Comparison of ENCODE assay signal across 10 mouse cellular contexts in genomic region chr11:43213134-43213533, GRCm38 (mm10).
DNase-seq lines count a peak whose midpoint lies in the region; ATAC-seq and TF ChIP-seq lines count a peak whose summit lies in the region.
"Had no signal": no experiment of that assay in that cellular context is flagged by ENCODE, and none has a peak within 500 bp of the region (broad histone marks: within the 10 kb centered on the region; RNA-seq: fewer than 3 reads in every experiment).

No protein-coding gene starts in this region.

- H3K36me3 ChIP-seq in hindbrain, postnatal 0 days (ENCODE audit: insufficient read depth, low read length), result no peaks in the 10 kb centered on the region
- H3K36me3 ChIP-seq in hindbrain, embryonic 13.5 days, result no peaks in the 10 kb centered on the region
- H3K36me3 ChIP-seq in midbrain, postnatal 0 days (ENCODE audit: insufficient read depth, low read length), result no peaks in the 10 kb centered on the region
- no peaks in the 10 kb centered on the region for H3K36me3 ChIP-seq in midbrain, embryonic 15.5 days (replicated peaks)
- peaks cover 56% of the 10 kb centered on the region for H3K36me3 ChIP-seq in small intestine, adult 2 months (ENCODE audit: control insufficient read depth, insufficient read depth, low read length)

- ATAC-seq in hindbrain, postnatal 0 days, result no peak
- ATAC-seq in hindbrain, embryonic 13.5 days (ENCODE audit: low FRiP score), result no peak
- ATAC-seq in midbrain, postnatal 0 days (ENCODE audit: low FRiP score), result no peak
- ATAC-seq in midbrain, embryonic 15.5 days (replicated peaks), result no peak
- ATAC-seq in erythroid progenitor cell, adult 5-6 weeks (replicated peaks; ENCODE audit: low FRiP score, poor library complexity, severe bottlenecking), result no peak

- no peak overlapping the region for H3K4me3 ChIP-seq in hindbrain, postnatal 0 days (ENCODE audit: low read length)
- H3K4me3 ChIP-seq in hindbrain, embryonic 13.5 days, result no peak overlapping the region
- H3K4me3 ChIP-seq in midbrain, postnatal 0 days (ENCODE audit: low read depth, low read length), result no peak overlapping the region
- H3K4me3 ChIP-seq in midbrain, embryonic 15.5 days, result no peak overlapping the region
- H3K4me3 ChIP-seq in cortical plate, adult 2 months (ENCODE audit: insufficient read depth, low read length), result no peak overlapping the region
- no peak overlapping the region for H3K4me3 ChIP-seq in small intestine, adult 2 months (ENCODE audit: low read depth, low read length)

- H3K4me1 ChIP-seq in hindbrain, postnatal 0 days (ENCODE audit: insufficient read depth, low read length), result no peaks in the 10 kb centered on the region
- H3K4me1 ChIP-seq in hindbrain, embryonic 13.5 days (replicated peaks), result peaks cover 6% of the 10 kb centered on the region; the same call in 1 of the 2 replicates
- H3K4me1 ChIP-seq in midbrain, postnatal 0 days (ENCODE audit: insufficient read depth, low read length), result no peaks in the 10 kb centered on the region
- 0 out of 2 replicates have a peak, but pooled peaks cover 2% of the 10 kb centered on the region for H3K4me1 ChIP-seq in midbrain, embryonic 15.5 days
- no peaks in the 10 kb centered on the region for H3K4me1 ChIP-seq in cortical plate, adult 2 months (ENCODE audit: control insufficient read depth, insufficient read depth, low read length)
- peaks cover 12% of the 10 kb centered on the region for H3K4me1 ChIP-seq in small intestine, adult 2 months (ENCODE audit: control insufficient read depth, insufficient read depth, insufficient read length, low read length)

- H3K4me2 ChIP-seq in hindbrain, postnatal 0 days (ENCODE audit: low read depth, low read length), result no peak overlapping the region
- H3K4me2 ChIP-seq in hindbrain, embryonic 13.5 days, result no peak overlapping the region
- no peak overlapping the region for H3K4me2 ChIP-seq in midbrain, postnatal 0 days (ENCODE audit: low read depth, low read length, poor library complexity, severe bottlenecking)
- no peak overlapping the region for H3K4me2 ChIP-seq in midbrain, embryonic 15.5 days
- H3K4me2 ChIP-seq: heart, embryonic 11.5 days had no signal

- WGBS in hindbrain, postnatal 0 days, result 41% methylated on average over 1 of the region's 1 CpGs
- WGBS in hindbrain, embryonic 13.5 days, result 38% methylated on average over 1 of the region's 1 CpGs
- WGBS in midbrain, postnatal 0 days, result 44% methylated on average over 1 of the region's 1 CpGs
- WGBS in midbrain, embryonic 15.5 days, result 32% methylated on average over 1 of the region's 1 CpGs
- 2% methylated on average over 1 of the region's 1 CpGs for WGBS in small intestine, adult 2 months

- DNase-seq in hindbrain, postnatal 0 days (ENCODE audit: low spot score), result peak; percentile 55
- DNase-seq in midbrain, postnatal 0 days (ENCODE audit: low spot score), result peak; percentile 40
- no peak for DNase-seq in left cerebral cortex, adult 18-20 months (ENCODE audit: low spot score in 2 of 2)
- DNase-seq: cerebellum, adult 18-20 months had no signal

- no peaks in the 10 kb centered on the region for H3K9me3 ChIP-seq in hindbrain, postnatal 0 days (ENCODE audit: low read length)
- H3K9me3 ChIP-seq in hindbrain, embryonic 13.5 days, result no peaks in the 10 kb centered on the region
- no peaks in the 10 kb centered on the region for H3K9me3 ChIP-seq in midbrain, postnatal 0 days (ENCODE audit: low read length)
- no peaks in the 10 kb centered on the region for H3K9me3 ChIP-seq in midbrain, embryonic 15.5 days

- no peak overlapping the region for H3K9ac ChIP-seq in hindbrain, postnatal 0 days (replicated peaks; ENCODE audit: low read length)
- H3K9ac ChIP-seq in hindbrain, embryonic 13.5 days, result no peak overlapping the region
- no peak overlapping the region for H3K9ac ChIP-seq in midbrain, postnatal 0 days (replicated peaks; ENCODE audit: low read length, poor library complexity, severe bottlenecking)
- no peak overlapping the region for H3K9ac ChIP-seq in midbrain, embryonic 15.5 days

- H3K27ac ChIP-seq in hindbrain, postnatal 0 days, result no peak overlapping the region
- H3K27ac ChIP-seq in hindbrain, embryonic 13.5 days, result no peak overlapping the region
- H3K27ac ChIP-seq in midbrain, postnatal 0 days (ENCODE audit: low read depth, low read length), result no peak overlapping the region
- no peak overlapping the region for H3K27ac ChIP-seq in midbrain, embryonic 15.5 days
- H3K27ac ChIP-seq in cortical plate, adult 2 months (ENCODE audit: insufficient read depth, low read length), result no peak overlapping the region
- H3K27ac ChIP-seq in small intestine, adult 2 months (ENCODE audit: insufficient read depth, low read depth, low read length), result no peak overlapping the region

- no peaks in the 10 kb centered on the region for H3K27me3 ChIP-seq in hindbrain, postnatal 0 days (ENCODE audit: insufficient read depth, low read length)
- no peaks in the 10 kb centered on the region for H3K27me3 ChIP-seq in hindbrain, embryonic 13.5 days
- no peaks in the 10 kb centered on the region for H3K27me3 ChIP-seq in midbrain, postnatal 0 days (ENCODE audit: insufficient read depth, low read length)
- H3K27me3 ChIP-seq in midbrain, embryonic 15.5 days (replicated peaks), result no peaks in the 10 kb centered on the region
- no peaks in the 10 kb centered on the region for H3K27me3 ChIP-seq in small intestine, adult 2 months (ENCODE audit: control insufficient read depth, insufficient read depth, low read length)

- no peak for TF ChIP-seq POLR2A in cortical plate, adult 2 months (IDR thresholded peaks at IDR 0.05; ENCODE audit: extremely low read depth, insufficient read depth, low read length)
- TF ChIP-seq POLR2A in small intestine, adult 2 months (IDR thresholded peaks at IDR 0.05; ENCODE audit: low read depth, low read length), result no peak

- peak; percentile 71 for TF ChIP-seq CTCF in hindbrain, postnatal 0 days (IDR thresholded peaks at IDR 0.05; ENCODE audit: low read depth)
- peak; percentile 69 for TF ChIP-seq CTCF in midbrain, postnatal 0 days (IDR thresholded peaks at IDR 0.05)
- peak; percentile 52 for TF ChIP-seq CTCF in cortical plate, adult 2 months (IDR thresholded peaks at IDR 0.05; ENCODE audit: extremely low read depth, insufficient read depth, low read length)
- peak; percentile 42; the same call in 1 of the 2 replicates for TF ChIP-seq CTCF in small intestine, adult 2 months (IDR thresholded peaks at IDR 0.05; ENCODE audit: extremely low read depth, insufficient read length, insufficient replicate concordance, low read depth, low read length)

Comparison
In these comparisons a context has a peak if more than half of its experiments do, and no peak if none do; other contexts are left out.
1. DNase-seq: peak in hindbrain, postnatal 0 days (single experiment) and midbrain, postnatal 0 days (single experiment); none in left cerebral cortex, adult 18-20 months (0 of 2).
2. Peak in every context shown above with its lines, with median percentiles within 50 percentile points of each other: CTCF ChIP-seq.